Mouse (Mus musculus) liver, postnatal 0 days (tissue): ENCODE measurements around the gene Sh2b1.

ENCODE experiments used
- CTCF ChIP-seq: sonication (generic); IDR thresholded peaks from 2 replicates; pipeline ENCODE4 v1.5.1; 2016; ENCODE audit warnings: antibody characterized with exemption, low read depth
- EP300 ChIP-seq: IDR thresholded peaks from 2 replicates; pipeline ENCODE4 v1.6.1; 2016; ENCODE audit warnings: antibody characterized with exemption, low read depth, mild to moderate bottlenecking

GRCm38 (mm10) chr7:126511287-126511686, 36.1 kb upstream of the Sh2b1 start:
- TF ChIP-seq CTCF = no peak
- no peak for TF ChIP-seq EP300
